Mouse (Mus musculus): ENCODE measurements around the gene Spaca4. TPM values are rescaled to one million over a fixed set of nuclear protein-coding genes. Genes with fewer than 3 reads are reported as not detected.

Spaca4 gene
- polyA plus RNA-seq, 1 experiment from 2014 or later: 0.79 TPM

DNA sequence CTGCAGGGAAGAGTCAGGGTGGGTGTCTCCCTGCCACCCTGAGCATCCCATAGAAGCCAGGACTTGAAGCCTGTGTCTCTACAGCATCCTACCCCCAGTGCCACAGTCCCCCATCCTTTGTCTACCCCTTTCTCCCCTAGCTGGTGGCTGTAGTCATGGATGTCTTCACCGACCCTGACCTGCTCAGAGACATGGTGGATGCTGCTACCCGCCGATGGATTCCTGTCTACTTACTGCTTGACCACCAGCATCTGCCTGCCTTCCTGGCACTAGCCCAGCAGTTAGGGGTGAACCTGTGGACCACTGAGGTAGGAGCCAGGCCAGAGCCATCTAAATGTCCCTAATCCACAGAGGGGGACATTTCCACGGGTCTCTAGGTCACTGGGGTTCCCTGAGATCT, 2.3 kb downstream of the Spaca4 start:
- Histone ChIP-seq H3K36me3 (ENCODE audit: control insufficient read depth, insufficient read depth, low read length) (peaks cover 12% of the 10 kb centered on the region), H3K4me3 (replicated peaks; ENCODE audit: low read length) (no peak overlapping the region), H3K9ac (ENCODE audit: low read length) (no peak overlapping the region), H3K27me3 (ENCODE audit: control insufficient read depth, insufficient read depth, low read length) (no peaks in the 10 kb centered on the region), H3K4me1 (ENCODE audit: control insufficient read depth, insufficient read depth, low read length) (peaks cover 18% of the 10 kb centered on the region), H3K9me3 (replicated peaks; ENCODE audit: control insufficient read depth, low read length) (no peaks in the 10 kb centered on the region), H3K4me2 (ENCODE audit: low read depth, low read length) (no peak overlapping the region), H3K27ac (ENCODE audit: low read length) (no peak overlapping the region)
- no peak for ATAC-seq (ENCODE audit: insufficient read depth, low FRiP score)
- 83% methylated on average over 4 of the region's 4 CpGs for WGBS

DNA sequence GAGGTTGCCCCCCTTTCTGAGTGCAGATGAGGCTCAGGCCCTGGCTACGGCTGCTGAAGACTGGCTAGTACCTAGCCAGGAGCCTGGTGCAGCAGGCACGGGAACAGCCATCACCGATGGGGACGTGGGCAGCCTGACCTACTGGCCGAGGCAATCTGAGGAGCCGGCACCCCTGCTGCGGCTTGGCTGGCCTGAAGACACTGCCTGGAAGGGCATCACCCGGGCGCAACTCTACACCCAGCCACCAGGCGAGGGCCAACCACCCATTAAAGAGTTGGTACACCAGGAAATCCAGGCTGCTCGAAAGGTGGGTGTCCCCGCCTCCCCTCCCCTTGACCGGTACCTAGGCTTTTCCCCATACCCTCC, 3.3 kb downstream of the Spaca4 start:
- Histone ChIP-seq H3K9me3 (replicated peaks; ENCODE audit: control insufficient read depth, low read length) (no peaks in the 10 kb centered on the region), H3K9ac (ENCODE audit: low read length) (peak overlapping the region; percentile 54), H3K36me3 (ENCODE audit: control insufficient read depth, insufficient read depth, low read length) (peaks cover 12% of the 10 kb centered on the region), H3K27me3 (ENCODE audit: control insufficient read depth, insufficient read depth, low read length) (no peaks in the 10 kb centered on the region), H3K4me2 (ENCODE audit: low read depth, low read length) (peak overlapping the region; percentile 41), H3K4me1 (ENCODE audit: control insufficient read depth, insufficient read depth, low read length) (peaks cover 17% of the 10 kb centered on the region), H3K4me3 (replicated peaks; ENCODE audit: low read length) (peak overlapping the region; percentile 23), H3K27ac (ENCODE audit: low read length) (0 out of 2 replicates have a peak overlapping the region, but pooled peaks have one; percentile 19)
- 75% methylated on average over 13 of the region's 13 CpGs for WGBS
- ATAC-seq (ENCODE audit: insufficient read depth, low FRiP score): no peak

- peak overlapping the region; percentile 78 for H3K27ac ChIP-seq (ENCODE audit: low read length)
- H3K36me3 ChIP-seq (ENCODE audit: control insufficient read depth, insufficient read depth, low read length): peaks cover 12% of the 10 kb centered on the region
- ATAC-seq (ENCODE audit: insufficient read depth, low FRiP score): no peak
- peaks cover 13% of the 10 kb centered on the region for H3K4me1 ChIP-seq (ENCODE audit: control insufficient read depth, insufficient read depth, low read length)
- no peaks in the 10 kb centered on the region for H3K9me3 ChIP-seq (replicated peaks; ENCODE audit: control insufficient read depth, low read length)
- H3K4me2 ChIP-seq (ENCODE audit: low read depth, low read length): peak overlapping the region; percentile 41
- WGBS: 61% methylated on average over 13 of the region's 13 CpGs
- peak overlapping the region; percentile 23 for H3K4me3 ChIP-seq (replicated peaks; ENCODE audit: low read length)
- H3K27me3 ChIP-seq (ENCODE audit: control insufficient read depth, insufficient read depth, low read length): no peaks in the 10 kb centered on the region
- H3K9ac ChIP-seq (ENCODE audit: low read length): peak overlapping the region; percentile 54
These were observed 3.8 kb downstream of the Spaca4 start for GRCm38 (mm10) chr7:45721642-45722347.

DNA sequence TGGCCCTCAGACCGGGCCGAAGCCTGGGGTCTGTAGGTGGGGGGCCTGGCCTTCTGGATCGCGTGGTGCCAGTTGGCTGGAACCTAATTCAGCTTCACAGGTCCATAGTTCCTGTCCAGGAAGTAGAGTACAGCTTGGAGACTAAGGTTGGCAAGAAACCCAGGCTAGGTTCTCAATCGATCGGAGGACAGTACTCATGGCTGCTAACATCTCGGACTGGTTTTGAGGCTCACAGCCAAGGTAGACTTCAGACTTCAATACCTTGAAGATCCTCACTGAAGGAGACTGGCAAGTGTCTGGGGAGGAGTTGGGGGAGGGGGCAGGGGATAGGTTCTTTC, 4.4 kb downstream of the Spaca4 start:
- Histone ChIP-seq H3K9ac (ENCODE audit: low read length) (peak overlapping the region; percentile 54), H3K27ac (ENCODE audit: low read length) (peak overlapping the region; percentile 78), H3K4me2 (ENCODE audit: low read depth, low read length) (peak overlapping the region; percentile 41), H3K36me3 (ENCODE audit: control insufficient read depth, insufficient read depth, low read length) (peaks cover 12% of the 10 kb centered on the region), H3K27me3 (ENCODE audit: control insufficient read depth, insufficient read depth, low read length) (no peaks in the 10 kb centered on the region), H3K4me1 (ENCODE audit: control insufficient read depth, insufficient read depth, low read length) (peaks cover 18% of the 10 kb centered on the region), H3K4me3 (replicated peaks; ENCODE audit: low read length) (peak overlapping the region; percentile 23), H3K9me3 (replicated peaks; ENCODE audit: control insufficient read depth, low read length) (no peaks in the 10 kb centered on the region)
- 63% methylated on average over 7 of the region's 7 CpGs for WGBS
- no peak for ATAC-seq (ENCODE audit: insufficient read depth, low FRiP score)

DNA sequence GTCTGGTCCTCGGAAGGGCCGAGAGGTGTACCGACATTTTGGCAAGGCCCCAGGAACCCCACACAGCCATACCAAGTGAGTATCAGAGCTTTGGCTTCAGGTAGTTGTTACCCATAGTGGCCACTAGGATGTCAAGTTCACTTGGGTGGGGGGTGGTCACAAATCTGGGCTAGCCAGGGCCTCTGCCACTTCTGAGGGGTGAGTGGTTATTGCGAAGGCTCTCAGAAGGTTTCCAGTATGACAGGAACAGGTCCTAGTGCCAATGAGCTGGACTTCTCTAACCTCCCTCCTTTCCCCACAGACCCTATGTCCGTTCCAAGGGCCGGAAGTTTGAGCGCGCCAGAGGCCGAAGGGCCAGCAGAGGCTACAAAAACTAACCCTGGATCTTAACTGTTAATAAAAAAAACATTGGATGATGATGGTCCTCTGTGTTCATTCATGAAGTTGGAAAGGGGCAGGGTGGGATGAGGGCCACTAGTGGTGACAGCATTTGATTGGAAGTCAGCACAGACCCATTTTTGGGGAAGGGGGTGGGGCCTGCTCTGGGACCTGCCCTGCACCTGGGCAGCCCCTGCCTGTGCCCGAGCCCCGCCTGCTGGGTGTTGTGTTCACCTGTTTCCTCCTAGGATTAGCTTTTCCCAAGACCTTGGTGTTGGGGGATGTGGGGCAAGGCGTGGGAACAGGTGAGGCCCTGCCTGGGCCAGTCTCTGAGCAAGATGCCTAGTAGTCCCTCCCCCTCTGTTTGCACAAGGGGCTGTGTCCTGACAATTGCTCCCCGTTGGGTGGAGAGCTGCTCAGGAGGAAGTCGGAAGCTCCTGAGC, 5.0 kb downstream of the Spaca4 start, which contains the start of gene Fam83e:
Gene Fam83e, plus strand, starts transcription at position 800 of the 821 bp plus-strand sequence.
- Histone ChIP-seq H3K27ac (ENCODE audit: low read length) (peak within 1 kb of the TSS; percentile 78), H3K27me3 (ENCODE audit: control insufficient read depth, insufficient read depth, low read length) (no peaks in the 10 kb centered on the region), H3K4me3 (replicated peaks; ENCODE audit: low read length) (peak within 1 kb of the TSS; percentile 23), H3K4me1 (ENCODE audit: control insufficient read depth, insufficient read depth, low read length) (peaks cover 24% of the 10 kb centered on the region), H3K4me2 (ENCODE audit: low read depth, low read length) (peak within 1 kb of the TSS; percentile 80), H3K9ac (ENCODE audit: low read length) (peak within 1 kb of the TSS; percentile 93), H3K36me3 (ENCODE audit: control insufficient read depth, insufficient read depth, low read length) (peaks cover 12% of the 10 kb centered on the region), H3K9me3 (replicated peaks; ENCODE audit: control insufficient read depth, low read length) (no peaks in the 10 kb centered on the region)
- WGBS: 65% methylated on average over 14 of the region's 14 CpGs
- peak; percentile 82 for ATAC-seq (ENCODE audit: insufficient read depth, low FRiP score)

DNA sequence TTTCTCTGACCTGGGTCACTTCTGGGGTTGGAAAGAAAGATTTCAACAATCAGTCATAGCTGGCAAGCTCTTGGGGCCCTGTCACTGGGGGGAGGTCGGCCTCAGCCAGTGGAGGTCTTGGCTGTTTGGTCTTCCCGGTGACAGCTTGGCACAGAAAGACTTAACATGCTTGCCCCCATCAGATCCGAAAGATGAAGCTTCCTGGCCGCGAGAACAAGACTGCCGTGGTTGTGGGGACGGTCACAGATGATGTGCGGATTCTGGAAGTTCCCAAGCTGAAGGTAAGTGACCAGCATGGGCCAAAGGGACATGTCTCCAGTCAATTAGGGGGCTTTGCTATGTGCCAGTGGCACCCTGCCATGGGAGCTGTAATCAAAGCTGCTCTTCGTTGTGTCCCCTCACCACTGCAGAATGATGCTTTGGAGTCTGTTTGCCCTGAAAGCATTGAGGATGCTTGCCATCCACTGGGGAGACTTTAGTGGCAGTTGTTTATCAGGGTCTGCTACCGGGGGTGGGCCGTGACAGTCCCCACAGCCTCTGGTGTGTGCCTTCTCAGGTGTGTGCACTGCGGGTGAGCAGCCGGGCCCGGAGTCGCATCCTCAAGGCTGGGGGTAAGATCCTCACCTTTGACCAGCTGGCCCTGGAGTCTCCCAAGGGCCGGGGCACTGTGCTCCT, 5.7 kb downstream of the Spaca4 start:
- H3K27ac ChIP-seq (ENCODE audit: low read length): no peak overlapping the region
- WGBS: 87% methylated on average over 14 of the region's 16 CpGs
- H3K9ac ChIP-seq (ENCODE audit: low read length): peak overlapping the region; percentile 93
- peaks cover 27% of the 10 kb centered on the region for H3K4me1 ChIP-seq (ENCODE audit: control insufficient read depth, insufficient read depth, low read length)
- H3K4me2 ChIP-seq (ENCODE audit: low read depth, low read length): peak overlapping the region; percentile 80
- no peaks in the 10 kb centered on the region for H3K9me3 ChIP-seq (replicated peaks; ENCODE audit: control insufficient read depth, low read length)
- no peaks in the 10 kb centered on the region for H3K27me3 ChIP-seq (ENCODE audit: control insufficient read depth, insufficient read depth, low read length)
- H3K4me3 ChIP-seq (replicated peaks; ENCODE audit: low read length): peak overlapping the region; percentile 89; the same call in 1 of the 2 replicates
- peaks cover 12% of the 10 kb centered on the region for H3K36me3 ChIP-seq (ENCODE audit: control insufficient read depth, insufficient read depth, low read length)
- ATAC-seq (ENCODE audit: insufficient read depth, low FRiP score): no peak

DNA sequence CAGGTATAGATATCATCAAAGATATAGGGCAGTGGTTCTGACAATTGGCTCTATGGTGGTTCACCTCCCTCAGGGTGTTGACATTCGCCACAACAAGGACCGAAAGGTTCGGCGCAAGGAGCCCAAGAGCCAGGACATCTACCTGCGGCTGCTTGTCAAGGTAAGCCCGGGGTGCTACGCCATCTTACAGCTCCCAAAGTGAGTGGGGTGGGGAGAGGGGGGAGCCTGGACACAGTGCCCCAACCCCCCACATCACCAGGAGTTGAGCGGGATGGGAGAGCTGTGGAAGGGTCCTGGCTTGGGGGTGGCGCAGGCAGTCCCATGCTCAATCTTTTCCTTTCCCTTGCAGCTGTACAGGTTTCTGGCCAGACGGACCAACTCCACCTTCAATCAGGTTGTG, 6.4 kb downstream of the Spaca4 start:
- WGBS: 77% methylated on average over 10 of the region's 10 CpGs
- H3K4me1 ChIP-seq (ENCODE audit: control insufficient read depth, insufficient read depth, low read length): peaks cover 32% of the 10 kb centered on the region
- peak overlapping the region; percentile 93 for H3K9ac ChIP-seq (ENCODE audit: low read length)
- H3K4me2 ChIP-seq (ENCODE audit: low read depth, low read length): peak overlapping the region; percentile 80
- H3K27ac ChIP-seq (ENCODE audit: low read length): peak overlapping the region; percentile 88
- no peaks in the 10 kb centered on the region for H3K27me3 ChIP-seq (ENCODE audit: control insufficient read depth, insufficient read depth, low read length)
- H3K4me3 ChIP-seq (replicated peaks; ENCODE audit: low read length): peak overlapping the region; percentile 89
- peaks cover 8% of the 10 kb centered on the region for H3K36me3 ChIP-seq (ENCODE audit: control insufficient read depth, insufficient read depth, low read length)
- ATAC-seq (ENCODE audit: insufficient read depth, low FRiP score): no peak
- H3K9me3 ChIP-seq (replicated peaks; ENCODE audit: control insufficient read depth, low read length): no peaks in the 10 kb centered on the region

DNA sequence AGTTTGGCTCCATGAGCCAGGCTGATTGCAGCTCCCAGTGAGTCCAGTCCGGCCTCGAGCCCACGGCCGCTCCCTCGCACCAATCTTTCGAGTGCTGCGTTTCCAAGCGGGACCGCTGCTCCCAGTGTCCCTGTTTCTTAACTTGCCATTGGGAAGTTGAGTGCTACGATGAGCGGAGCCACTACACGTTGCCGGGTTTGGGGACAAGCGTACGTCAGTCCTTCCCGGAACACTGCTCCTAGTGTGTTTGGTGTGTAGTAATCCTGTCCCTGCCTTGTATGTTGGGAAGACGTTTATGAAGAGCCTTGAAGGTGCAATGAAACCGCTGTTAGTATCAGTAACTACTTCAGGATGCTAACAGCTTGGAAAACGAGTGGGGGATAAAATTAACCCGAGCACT, 7.3 kb downstream of the Spaca4 start:
- peaks cover 34% of the 10 kb centered on the region for H3K4me1 ChIP-seq (ENCODE audit: control insufficient read depth, insufficient read depth, low read length)

GRCm38 (mm10) chr7:45717918-45718297, 7.7 kb downstream of the Spaca4 start, which contains the start of gene Sphk2:
Gene Sphk2, minus strand, starts transcription at chr7:45718002.
- 0% methylated on average over 41 of the region's 41 CpGs for WGBS
- Histone ChIP-seq H3K4me2 (ENCODE audit: low read depth, low read length) (peak within 1 kb of the TSS; percentile 80), H3K4me3 (replicated peaks; ENCODE audit: low read length) (peak within 1 kb of the TSS; percentile 89), H3K27me3 (ENCODE audit: control insufficient read depth, insufficient read depth, low read length) (no peaks in the 10 kb centered on the region), H3K27ac (ENCODE audit: low read length) (peak within 1 kb of the TSS; percentile 94), H3K9me3 (replicated peaks; ENCODE audit: control insufficient read depth, low read length) (no peaks in the 10 kb centered on the region), H3K4me1 (ENCODE audit: control insufficient read depth, insufficient read depth, low read length) (peaks cover 37% of the 10 kb centered on the region), H3K36me3 (ENCODE audit: control insufficient read depth, insufficient read depth, low read length) (peaks cover 12% of the 10 kb centered on the region), H3K9ac (ENCODE audit: low read length) (peak within 1 kb of the TSS; percentile 93)
- peak; percentile 72 for ATAC-seq (ENCODE audit: insufficient read depth, low FRiP score)

More for the DNA sequence above, 7.3 kb downstream of the Spaca4 start:
- under 1% methylated on average over 20 of the region's 20 CpGs for WGBS
- Histone ChIP-seq H3K4me2 (ENCODE audit: low read depth, low read length) (peak overlapping the region; percentile 80), H3K9me3 (replicated peaks; ENCODE audit: control insufficient read depth, low read length) (no peaks in the 10 kb centered on the region), H3K27me3 (ENCODE audit: control insufficient read depth, insufficient read depth, low read length) (no peaks in the 10 kb centered on the region), H3K4me3 (replicated peaks; ENCODE audit: low read length) (peak overlapping the region; percentile 89), H3K9ac (ENCODE audit: low read length) (peak overlapping the region; percentile 93), H3K36me3 (ENCODE audit: control insufficient read depth, insufficient read depth, low read length) (peaks cover 11% of the 10 kb centered on the region), H3K27ac (ENCODE audit: low read length) (peak overlapping the region; percentile 88)
- no peak for ATAC-seq (ENCODE audit: insufficient read depth, low FRiP score)

All from stomach, embryonic 16.5 days (tissue).